Mouse (Mus musculus) CH12.LX (cell line): ENCODE measurements around the gene Gm42715. TPM values are rescaled to one million over a fixed set of nuclear protein-coding genes. Genes with fewer than 3 reads are reported as not detected.

Experiments
- DNase-seq: peaks from one replicate; pipeline ENCODE4 v3.0.0-alpha.2; 2013; ENCODE audit errors: extremely low read depth
- H3K27ac ChIP-seq: 2 replicates; pipeline ENCODE4 v1.5.1; 2012; ENCODE audit warnings: low read depth, mild to moderate bottlenecking, control low read depth, moderate library complexity; ENCODE audit not compliant: insufficient read depth
- H3K27me3 ChIP-seq: replicated peaks from 2 replicates; pipeline ENCODE3; 2012; ENCODE audit warnings: inconsistent platforms
- H3K36me3 ChIP-seq, 2 experiments: replicated peaks in 1 of 2; 2 replicates each; pipeline versions ENCODE3 to v1.6.1; 2012; ENCODE audit warnings: inconsistent platforms in 1 of 2, low read length in 1 of 2, mild to moderate bottlenecking in 1 of 2, mixed read lengths in 1 of 2, moderate library complexity in 1 of 2; ENCODE audit not compliant: control insufficient read depth in 1 of 2, insufficient read depth in 1 of 2
- H3K4me1 ChIP-seq, 2 experiments: 2 replicates each; pipeline ENCODE4 v1.6.1; 2012; ENCODE audit warnings: inconsistent platforms in 1 of 2, moderate library complexity in 1 of 2; ENCODE audit not compliant: insufficient read depth in 2 of 2, control insufficient read depth in 1 of 2
- H3K4me2 ChIP-seq: 2 replicates; pipeline ENCODE4 v1.6.1; 2012; ENCODE audit warnings: low read depth, mild to moderate bottlenecking, control low read depth; ENCODE audit not compliant: poor library complexity, insufficient read depth, severe bottlenecking
- H3K4me3 ChIP-seq, 3 experiments: fragments of 150-350 bp in 1 of 3; sonication (generic) in 1 of 3; replicated peaks in 1 of 3; 2 replicates each; pipeline versions ENCODE3 to v1.5.1; 2011 to 2012; ENCODE audit warnings: low read depth in 2 of 3, low read length in 2 of 3, mild to moderate bottlenecking in 2 of 3, moderate library complexity in 2 of 3, control low read depth in 1 of 3, improper control_type of control experiment in 1 of 3, inconsistent platforms in 1 of 3, mixed read lengths in 1 of 3; ENCODE audit not compliant: poor library complexity in 1 of 3
- H3K79me2 ChIP-seq: replicated peaks from 2 replicates; pipeline ENCODE4 v1.6.1; 2012; ENCODE audit warnings: mild to moderate bottlenecking, moderate library complexity; ENCODE audit not compliant: control insufficient read depth, poor library complexity, insufficient read depth, severe bottlenecking; ENCODE audit errors: extremely low read depth
- H3K9ac ChIP-seq: 2 replicates; pipeline ENCODE4 v1.6.1; 2012; ENCODE audit warnings: low read depth, mild to moderate bottlenecking, control low read depth, moderate library complexity; ENCODE audit not compliant: insufficient read depth
- H3K9me3 ChIP-seq: replicated peaks from 2 replicates; pipeline ENCODE3; 2012; ENCODE audit warnings: low read length, inconsistent platforms, mixed read lengths
- CHD2 ChIP-seq: IDR thresholded peaks from 2 replicates; pipeline ENCODE4 v1.6.1; 2011; ENCODE audit warnings: low read length, improper control_type of control experiment
- CTCF ChIP-seq, 2 experiments: IDR thresholded peaks in 1 of 2; conservative IDR thresholded peaks in 1 of 2; 2 replicates each; pipeline ENCODE4 v1.5.1; 2011 to 2012; ENCODE audit warnings: low read depth in 2 of 2, low read length in 2 of 2, improper control_type of control experiment in 1 of 2, inconsistent platforms in 1 of 2, mild to moderate bottlenecking in 1 of 2, moderate library complexity in 1 of 2
- EP300 ChIP-seq: IDR thresholded peaks from 2 replicates; pipeline ENCODE4 v1.6.1; 2011; ENCODE audit warnings: low read length, improper control_type of control experiment
- ETS1 ChIP-seq: conservative IDR thresholded peaks from 2 replicates; pipeline ENCODE4 v1.6.1; 2012; ENCODE audit warnings: low read depth, mild to moderate bottlenecking, inconsistent platforms, low read length, improper control_type of control experiment, moderate library complexity
- HCFC1 ChIP-seq: IDR thresholded peaks from 2 replicates; pipeline ENCODE4 v1.6.1; 2012; ENCODE audit warnings: low read depth, mild to moderate bottlenecking, inconsistent platforms, low read length, improper control_type of control experiment
- IRF4 ChIP-seq: IDR thresholded peaks from 2 replicates; pipeline ENCODE4 v1.6.1; 2014; ENCODE audit warnings: low read depth, mild to moderate bottlenecking, inconsistent platforms, low read length, improper control_type of control experiment
- JUND ChIP-seq: conservative IDR thresholded peaks from 2 replicates; pipeline ENCODE4 v1.6.1; 2011; ENCODE audit warnings: low read depth, low read length, improper control_type of control experiment
- KAT2A ChIP-seq: IDR thresholded peaks from 2 replicates; pipeline ENCODE4 v1.6.1; 2012; ENCODE audit warnings: low read length, improper control_type of control experiment, inconsistent platforms; ENCODE audit not compliant: insufficient replicate concordance
- MAZ ChIP-seq: IDR thresholded peaks from 2 replicates; pipeline ENCODE4 v1.6.1; 2012; ENCODE audit warnings: low read depth, mild to moderate bottlenecking, inconsistent platforms, low read length, improper control_type of control experiment, moderate library complexity
- MXI1 ChIP-seq: IDR thresholded peaks from 2 replicates; pipeline ENCODE4 v1.6.1; 2011; ENCODE audit warnings: mild to moderate bottlenecking, low read depth, low read length, improper control_type of control experiment
- MYC ChIP-seq: IDR thresholded peaks from 2 replicates; pipeline ENCODE4 v1.6.1; 2011; ENCODE audit warnings: low read depth, mild to moderate bottlenecking, improper control_type of control experiment, low read length
- NELFE ChIP-seq: IDR thresholded peaks from 2 replicates; pipeline ENCODE4 v1.6.1; 2011; ENCODE audit warnings: low read depth, low read length, improper control_type of control experiment
- PAX5 ChIP-seq: IDR thresholded peaks from 2 replicates; pipeline ENCODE4 v1.6.1; 2012; ENCODE audit warnings: low read length, inconsistent platforms, mixed read lengths
- RAD21 ChIP-seq: IDR thresholded peaks from 2 replicates; pipeline ENCODE4 v1.6.1; 2011; ENCODE audit warnings: low read depth, mild to moderate bottlenecking, low read length, improper control_type of control experiment, moderate library complexity
- SIN3A ChIP-seq: IDR thresholded peaks from 2 replicates; pipeline ENCODE4 v1.6.1; 2012; ENCODE audit warnings: low read length, improper control_type of control experiment, inconsistent platforms
- TBP ChIP-seq: conservative IDR thresholded peaks from 2 replicates; pipeline ENCODE4 v1.6.1; 2011; ENCODE audit warnings: low read depth, low read length, improper control_type of control experiment
- TCF12 ChIP-seq: IDR thresholded peaks from 2 replicates; pipeline ENCODE4 v1.6.1; 2014; ENCODE audit warnings: low read depth, mild to moderate bottlenecking, inconsistent platforms, low read length, improper control_type of control experiment
- USF1 ChIP-seq: IDR thresholded peaks from 2 replicates; pipeline ENCODE4 v1.6.1; 2014; ENCODE audit warnings: low read depth, mild to moderate bottlenecking, inconsistent platforms, low read length, improper control_type of control experiment
- USF2 ChIP-seq: conservative IDR thresholded peaks from 2 replicates; pipeline ENCODE4 v1.6.1; 2011; ENCODE audit warnings: low read depth, low read length, improper control_type of control experiment
- ZKSCAN1 ChIP-seq: IDR thresholded peaks from 2 replicates; pipeline ENCODE4 v1.6.1; 2012; ENCODE audit warnings: low read depth, inconsistent platforms, low read length, improper control_type of control experiment, borderline replicate concordance
- dilution Hi-C: fragments of 300-500 bp; cut with MboI; formaldehyde crosslinking; loops from 2 replicates; pipeline ENCODE4 v1.14.3; 2020; ENCODE audit warnings: low sequenced_read_pairs; ENCODE audit not compliant: extremely low pct_unique_long_range_greater_than_20kb, extremely low pct_ligation_motif_present
- in situ Hi-C: fragments of 300-500 bp; cut with MboI; formaldehyde crosslinking; loops from 3 replicates; pipeline ENCODE4 v1.14.3; 2019; ENCODE audit warnings: low sequenced_read_pairs, low pct_ligation_motif_present, low pct_unique_long_range_greater_than_20kb, mixed read lengths
- polyA plus RNA-seq: library from polyadenylated mRNA; unstranded; fragments of >175 nt; gene quantifications from 2 replicates; pipeline ENCODE4 v1.2.1, GENCODE M21; 2012; ENCODE audit warnings: low read depth; ENCODE audit not compliant: insufficient read length
- total RNA-seq, 2 experiments: library from RNA; depleted of rRNA; stranded (reverse); fragments of 300-350 nt in 1 of 2; fragments of >200 nt in 1 of 2; gene quantifications; 2 replicates each; pipeline ENCODE4 v1.2.3; 2012 to 2014

Gm42715 gene
- total and polyA plus RNA-seq, 3 experiments = 5.8 to 14.1 (median 12.0) TPM

DNA sequence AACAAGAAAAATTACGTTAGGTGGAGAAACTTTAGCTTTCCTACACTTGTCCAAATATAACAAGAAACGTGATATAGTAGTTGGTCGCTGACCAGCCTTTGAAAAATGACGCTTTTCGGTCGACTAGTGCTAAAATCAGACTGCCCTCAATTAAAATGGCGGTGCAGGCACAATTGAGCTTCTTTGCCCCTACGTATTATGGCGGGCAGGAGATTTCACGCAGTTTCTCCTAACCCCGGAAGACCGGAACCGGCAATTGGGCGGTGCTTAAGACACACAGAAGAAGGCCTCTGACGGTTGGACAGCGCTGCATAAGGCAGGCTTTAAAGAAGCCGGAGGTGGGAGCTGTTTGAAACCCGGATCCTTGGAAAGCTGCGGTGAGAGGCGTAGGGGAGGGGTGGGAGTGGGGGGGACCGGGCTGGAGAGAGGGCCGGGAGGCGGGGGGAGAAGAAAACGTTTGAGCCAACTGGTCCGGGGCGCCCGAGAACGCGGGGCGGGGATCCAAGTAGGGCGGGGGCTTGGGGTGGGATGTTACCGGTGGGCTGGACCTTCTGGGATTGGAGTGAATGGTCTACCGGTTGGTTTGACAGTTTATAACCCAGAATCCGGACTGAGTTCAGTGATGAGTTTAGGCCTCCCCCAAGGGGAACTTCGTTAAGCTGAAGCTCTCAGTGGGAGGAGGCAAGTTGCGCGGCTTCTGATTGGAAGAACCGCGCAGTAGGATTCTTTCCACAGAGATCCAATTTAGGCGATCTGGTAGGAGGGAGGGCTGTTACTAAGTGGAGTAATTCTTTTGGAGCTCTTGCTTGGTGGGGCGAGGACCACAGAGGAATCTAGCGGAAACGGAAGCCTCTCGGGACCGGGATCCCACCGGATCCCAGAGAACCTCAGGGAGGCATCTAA lies 48.4 kb upstream of the Gm42715 start (continued):
- peak; percentile 70 for TF ChIP-seq CHD2
- TF ChIP-seq, all 38 proteins: peak for 19

DNA sequence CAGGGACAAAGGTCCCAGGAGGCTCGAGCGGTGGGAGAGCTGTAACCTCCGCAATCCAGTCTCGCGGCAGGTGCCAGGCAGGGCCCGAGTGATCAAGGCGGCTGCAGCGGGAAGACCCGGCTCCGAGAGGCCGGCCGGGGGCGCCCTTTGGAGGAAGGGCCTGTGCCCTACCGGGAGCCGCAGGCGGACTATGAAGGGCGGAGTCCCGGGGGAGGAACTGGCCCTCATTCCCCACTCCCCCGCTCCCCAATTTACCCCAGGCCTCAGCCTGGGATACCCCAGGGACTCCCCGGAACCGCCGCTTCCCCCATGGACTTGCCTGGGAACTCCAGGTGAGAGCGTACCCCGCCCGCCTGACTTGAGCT lies 47.8 kb upstream of the Gm42715 start:
- peaks cover 36 to 58% of the 10 kb centered on the region in 2 experiments for H3K36me3 ChIP-seq
- H3K9ac ChIP-seq = peak overlapping the region; percentile 94
- in situ Hi-C loops = no loop called here
- peak overlapping the region; percentile 64 to 82 (median 77) for H3K4me3 ChIP-seq
- TF ChIP-seq CHD2 = no peak
- peak in 1 of 2 experiments; percentile 50; a peak in 2 of 4 replicates for TF ChIP-seq CTCF (conservative IDR thresholded peaks at IDR 0.05 in 1 of 2, IDR thresholded peaks at IDR 0.05 in 1 of 2; ENCODE audit: low read depth in 2 of 2, low read length in 2 of 2)
- 0 out of 2 replicates have a peak, but pooled peaks have one; percentile 4 for TF ChIP-seq ETS1
- dilution Hi-C loops = no loop called here
- no peaks in the 10 kb centered on the region for H3K27me3 ChIP-seq
- peak overlapping the region; percentile 78; the same call in 1 of the 2 replicates for H3K4me2 ChIP-seq
- H3K4me1 ChIP-seq = peaks cover 3 to 24% of the 10 kb centered on the region in 2 experiments; a peak in 2 of 4 replicates
- no peak for DNase-seq
- peaks cover 5% of the 10 kb centered on the region; the same call in 1 of the 2 replicates for H3K79me2 ChIP-seq
- peak overlapping the region; percentile 68 for H3K27ac ChIP-seq
- H3K9me3 ChIP-seq = peaks cover 16% of the 10 kb centered on the region

DNA sequence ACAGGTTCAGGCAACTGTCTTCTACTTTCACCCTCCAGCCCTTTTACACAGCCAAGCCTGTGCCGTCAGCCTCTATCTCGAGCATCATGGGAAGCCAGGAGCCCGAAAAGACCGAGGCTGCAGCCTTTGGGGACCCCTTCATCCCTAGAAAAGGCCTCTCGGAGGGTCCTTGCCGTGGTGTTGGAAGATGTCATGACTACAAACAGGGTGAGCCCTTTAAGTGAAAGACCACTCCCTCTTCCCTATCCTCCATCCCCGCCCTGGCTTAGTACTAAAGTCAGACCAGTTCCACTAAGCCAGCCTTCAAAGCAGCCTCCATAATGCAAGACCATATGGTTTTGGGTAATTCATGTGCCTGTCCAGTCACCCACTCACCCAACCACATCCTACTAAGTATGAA lies 47.3 kb upstream of the Gm42715 start:
- peaks cover 33 to 59% of the 10 kb centered on the region in 2 experiments for H3K36me3 ChIP-seq

More for the DNA sequence above, 47.3 kb upstream of the Gm42715 start:
- H3K27ac ChIP-seq = peak overlapping the region; percentile 68
- TF ChIP-seq USF1 (no peak), PAX5 (no peak), NELFE (no peak), ETS1 (no peak), EP300 (no peak), CHD2 (no peak), IRF4 (no peak), TBP (no peak), KAT2A (no peak), HCFC1 (no peak), USF2 (no peak), MYC (no peak), JUND (no peak), TCF12 (no peak), RAD21 (no peak), ZKSCAN1 (no peak), CTCF (conservative IDR thresholded peaks at IDR 0.05 in 1 of 2, IDR thresholded peaks at IDR 0.05 in 1 of 2; ENCODE audit: low read depth in 2 of 2, low read length in 2 of 2) (no peak), MXI1 (no peak), SIN3A (no peak), MAZ (no peak)
- TF ChIP-seq, all 38 proteins: peak for 0
- in situ Hi-C loops = no loop called here
- Histone ChIP-seq H3K27me3 (no peaks in the 10 kb centered on the region), H3K79me2 (peaks cover 5% of the 10 kb centered on the region; the same call in 1 of the 2 replicates), H3K9ac (peak overlapping the region; percentile 94), H3K4me2 (peak overlapping the region; percentile 78), H3K4me1 (peaks cover 3 to 29% of the 10 kb centered on the region in 2 experiments; a peak in 2 of 4 replicates), H3K4me3 (peak overlapping the region; percentile 64 to 82 (median 77)), H3K9me3 (peaks cover 15% of the 10 kb centered on the region)
- DNase-seq = no peak
- dilution Hi-C loops = no loop called here
